Mouse (Mus musculus) olfactory bulb, adult 2 months (tissue): ENCODE data around the gene Rcl1.

ENCODE experiments used
- CTCF ChIP-seq: fragments of 200-500 bp; IDR thresholded peaks from 2 replicates; pipeline ENCODE4 v1.5.1; 2012; ENCODE audit warnings: low read depth, mild to moderate bottlenecking, low read length, moderate library complexity; ENCODE audit not compliant: insufficient read depth
- POLR2A ChIP-seq: fragments of 200-500 bp; IDR thresholded peaks from 2 replicates; pipeline ENCODE4 v1.6.1; 2012; ENCODE audit warnings: mild to moderate bottlenecking, low read depth, low read length, moderate library complexity; ENCODE audit not compliant: insufficient read depth

DNA sequence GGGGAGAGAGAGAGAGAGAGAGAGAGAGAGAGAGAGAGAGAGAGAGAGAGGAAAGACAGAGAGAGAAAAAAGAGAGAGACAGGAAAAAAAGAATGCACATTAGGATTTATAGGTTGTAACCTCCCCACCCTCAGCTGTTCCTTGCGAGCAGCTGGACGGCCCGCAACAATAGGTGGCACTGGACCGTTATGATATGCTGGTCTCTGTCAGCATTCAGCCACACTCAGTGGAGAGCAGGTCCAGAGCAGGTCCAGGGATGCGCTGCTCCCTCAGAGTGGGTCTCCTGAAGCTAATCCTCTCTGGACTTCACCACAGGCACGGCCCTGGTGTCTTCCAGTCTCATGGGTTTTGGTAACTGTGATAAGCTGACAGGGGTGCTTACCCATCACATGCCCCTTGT, 15.6 kb downstream of the Rcl1 start:
- TF ChIP-seq POLR2A (no peak), CTCF (no peak)
